Mouse (Mus musculus): Measurements from ENCODE around the gene Xrcc6.

The Xrcc6 gene

GRCm38 (mm10) chr15:82086131-82086530 lies 98.5 kb downstream of the Xrcc6 start:
- no peak for DNase-seq

- DNase-seq = no peak
Observed at GRCm38 (mm10) chr15:82087266-82087665, 99.6 kb downstream of the Xrcc6 start.

Measured in cerebellum, adult 9-10 months (tissue).